Mouse (Mus musculus): ENCODE results near the gene Gm3776.
"Not testable (repeated sequence)": the region's sequence is repeated elsewhere in the genome, so short reads cannot be mapped to it uniquely, and the experiment has no call there.

GRCm38 (mm10) chr9:78296089-78296488, 39.2 kb downstream of the Gm3776 start:
- not testable (repeated sequence) for TF ChIP-seq POLR2A (IDR thresholded peaks at IDR 0.05; ENCODE audit: low read depth, low read length); GABPA (IDR thresholded peaks at IDR 0.05; ENCODE audit: insufficient replicate concordance, low read depth, low read length); EP300 (IDR thresholded peaks at IDR 0.05; ENCODE audit: low read length); ETS1 (conservative IDR thresholded peaks at IDR 0.05; ENCODE audit: low read depth, low read length); USF2 (conservative IDR thresholded peaks at IDR 0.05; ENCODE audit: low read depth, low read length); ZC3H11A (IDR thresholded peaks at IDR 0.05; ENCODE audit: low read depth, low read length); ZKSCAN1 (IDR thresholded peaks at IDR 0.05; ENCODE audit: borderline replicate concordance, low read depth, low read length); POLR2AphosphoS2 (IDR thresholded peaks at IDR 0.05; ENCODE audit: low read depth, low read length); MAZ (IDR thresholded peaks at IDR 0.05; ENCODE audit: low read depth, low read length)
- TF ChIP-seq CTCF (conservative IDR thresholded peaks at IDR 0.05 in 1 of 2, IDR thresholded peaks at IDR 0.05 in 1 of 2; ENCODE audit: low read depth in 2 of 2, low read length in 2 of 2), result peak; percentile 67 to 71
